Mouse (Mus musculus) intestine, embryonic 15.5 days (tissue): ENCODE measurements around the gene Tas2r135. TPM values are rescaled to one million over a fixed set of nuclear protein-coding genes. Genes with fewer than 3 reads are reported as not detected.

Source experiments
- ATAC-seq: fragments of 200-750 bp; cut with Nextera tagmentation; 2 replicates; pipeline ENCODE4 v1.8.0; 2017; ENCODE audit warnings: moderate TSS enrichment, moderate library complexity
- H3K27ac ChIP-seq: fragments of 300-500 bp; sonication (generic); 2 replicates; pipeline ENCODE4 v1.5.1; 2015; ENCODE audit warnings: mild to moderate bottlenecking, inconsistent platforms
- H3K27me3 ChIP-seq: fragments of 300-500 bp; sonication (generic); replicated peaks from 2 replicates; pipeline ENCODE4 v1.6.1; 2015; ENCODE audit warnings: inconsistent platforms
- H3K36me3 ChIP-seq: fragments of 300-500 bp; sonication (generic); 2 replicates; pipeline ENCODE4 v1.6.1; 2015; ENCODE audit warnings: inconsistent platforms
- H3K4me1 ChIP-seq: fragments of 300-500 bp; sonication (generic); replicated peaks from 2 replicates; pipeline ENCODE4 v1.6.1; 2015; ENCODE audit warnings: inconsistent platforms
- H3K4me2 ChIP-seq: fragments of 300-500 bp; sonication (generic); replicated peaks from 2 replicates; pipeline ENCODE4 v1.6.1; 2015; ENCODE audit warnings: mild to moderate bottlenecking, inconsistent platforms
- H3K4me3 ChIP-seq: fragments of 300-500 bp; sonication (generic); replicated peaks from 2 replicates; pipeline ENCODE4 v1.5.1; 2015; ENCODE audit warnings: inconsistent platforms
- H3K9ac ChIP-seq: fragments of 300-500 bp; sonication (generic); 2 replicates; pipeline ENCODE4 v1.6.1; 2015; ENCODE audit warnings: inconsistent platforms
- H3K9me3 ChIP-seq: fragments of 300-500 bp; sonication (generic); 2 replicates; pipeline ENCODE4 v1.6.1; 2016; ENCODE audit warnings: inconsistent platforms
- WGBS: fragments of 180-500 bp; shearing (Covaris S2); methylation state at CpG from one replicate; pipeline ENCODE4 v1.1.7; 2015; 5-methylcytosine and 5-hydroxymethylcytosine counted together
- polyA plus RNA-seq: library from polyadenylated mRNA; unstranded; fragments of >200 nt; fragmentation: Nextera tagmentation; extraction: Ambion mirVana; gene quantifications from 2 replicates; pipeline ENCODE4 v1.2.1, GENCODE M21; 2015

The Tas2r135 gene
- polyA plus RNA-seq, 1 experiment from 2014 or later, result not detected

DNA sequence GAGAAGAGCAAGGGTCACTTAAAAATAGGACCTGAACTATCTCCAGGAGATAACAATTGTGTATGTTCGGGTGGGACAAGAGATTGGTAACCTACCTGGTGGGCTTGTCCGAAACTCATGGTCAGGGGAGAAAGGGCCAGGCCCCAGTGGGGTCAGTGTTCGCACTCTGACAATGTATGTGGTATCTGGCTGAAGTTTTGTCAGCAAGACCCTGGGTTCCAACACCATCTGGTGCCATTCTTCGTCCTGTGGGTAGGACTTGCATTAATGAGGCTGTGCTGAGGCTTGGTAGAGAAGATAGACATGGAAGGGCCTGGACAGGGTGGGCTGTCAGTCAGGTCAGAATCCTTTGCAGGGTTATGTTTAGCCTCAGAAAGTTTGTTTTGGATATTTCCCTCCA is 41.2 kb upstream of the Tas2r135 start:
- no peak overlapping the region for H3K27ac ChIP-seq
- H3K4me2 ChIP-seq, result no peak overlapping the region
- no peak overlapping the region for H3K9ac ChIP-seq
- WGBS, result 88% methylated on average over 4 of the region's 4 CpGs
- no peaks in the 10 kb centered on the region for H3K9me3 ChIP-seq
- H3K36me3 ChIP-seq, result no peaks in the 10 kb centered on the region
- no peaks in the 10 kb centered on the region for H3K4me1 ChIP-seq
- no peak overlapping the region for H3K4me3 ChIP-seq
- ATAC-seq, result no peak
- H3K27me3 ChIP-seq, result no peaks in the 10 kb centered on the region

DNA sequence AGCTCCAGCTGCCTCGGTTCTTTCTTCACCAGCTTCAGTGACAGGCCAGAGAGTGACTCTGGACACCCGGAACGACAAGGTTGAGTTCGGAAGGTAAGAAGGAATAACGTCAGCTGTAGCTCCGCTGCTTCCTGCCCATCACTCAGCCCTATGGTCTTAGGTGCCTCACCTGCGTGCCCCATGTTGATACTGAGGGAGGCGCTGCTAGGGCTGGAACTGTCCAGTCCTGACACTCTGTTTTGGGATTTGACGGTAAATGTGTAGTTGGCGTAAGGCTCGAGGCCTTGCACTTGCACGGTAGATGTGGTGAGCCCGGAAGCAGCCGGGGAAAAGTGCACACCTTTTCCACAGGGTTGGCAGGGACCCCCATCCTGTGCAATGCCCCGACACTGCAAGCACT is 40.6 kb upstream of the Tas2r135 start:
- Histone ChIP-seq H3K36me3 (no peaks in the 10 kb centered on the region), H3K9me3 (no peaks in the 10 kb centered on the region), H3K4me3 (no peak overlapping the region), H3K4me1 (no peaks in the 10 kb centered on the region), H3K4me2 (no peak overlapping the region), H3K9ac (no peak overlapping the region), H3K27ac (no peak overlapping the region), H3K27me3 (no peaks in the 10 kb centered on the region)
- 89% methylated on average over 15 of the region's 15 CpGs for WGBS
- ATAC-seq, result no peak

DNA sequence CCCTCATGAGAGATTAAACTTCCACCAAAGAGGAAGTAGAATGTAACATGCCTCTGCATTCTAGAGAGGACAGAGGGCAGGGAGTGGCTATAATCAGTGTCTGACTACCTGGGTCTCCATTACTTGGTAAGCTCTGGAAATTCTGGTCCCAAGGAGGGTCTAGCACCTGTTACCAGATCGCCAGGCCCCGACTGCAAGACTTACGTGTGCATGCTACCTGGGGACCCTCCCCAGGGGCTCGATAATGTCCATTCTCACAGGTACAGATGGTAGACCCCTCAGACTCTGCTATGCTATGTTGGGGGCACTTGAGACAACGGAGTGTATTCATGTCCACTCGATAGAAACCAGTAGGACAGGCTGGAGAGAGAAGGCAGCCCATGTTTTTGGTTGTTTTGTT is 40.0 kb upstream of the Tas2r135 start:
- Histone ChIP-seq H3K9me3 (no peaks in the 10 kb centered on the region), H3K9ac (no peak overlapping the region), H3K4me3 (no peak overlapping the region), H3K4me1 (no peaks in the 10 kb centered on the region), H3K27me3 (no peaks in the 10 kb centered on the region), H3K27ac (no peak overlapping the region), H3K36me3 (no peaks in the 10 kb centered on the region), H3K4me2 (no peak overlapping the region)
- 93% methylated on average over 6 of the region's 6 CpGs for WGBS
- ATAC-seq, result no peak

DNA sequence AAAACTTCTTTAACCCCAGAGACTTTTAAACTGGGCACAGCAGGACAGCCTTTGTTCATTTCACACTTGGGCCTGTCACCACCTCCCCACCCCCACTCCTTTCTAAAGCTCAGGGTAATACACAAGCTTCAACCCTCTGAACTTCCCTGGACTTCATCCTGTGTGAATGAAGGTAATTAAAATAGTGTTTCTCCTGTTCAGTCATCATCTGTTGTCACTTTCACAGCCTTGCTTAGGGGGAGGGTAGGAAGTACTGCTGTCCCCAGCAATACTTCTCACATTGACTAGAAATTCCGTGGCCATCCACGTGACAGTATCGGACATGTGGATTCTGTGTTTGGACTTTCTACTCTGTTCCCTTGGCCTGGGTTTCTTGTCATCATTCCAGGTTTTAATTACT is 35.4 kb upstream of the Tas2r135 start:
- no peak overlapping the region for H3K27ac ChIP-seq

DNA sequence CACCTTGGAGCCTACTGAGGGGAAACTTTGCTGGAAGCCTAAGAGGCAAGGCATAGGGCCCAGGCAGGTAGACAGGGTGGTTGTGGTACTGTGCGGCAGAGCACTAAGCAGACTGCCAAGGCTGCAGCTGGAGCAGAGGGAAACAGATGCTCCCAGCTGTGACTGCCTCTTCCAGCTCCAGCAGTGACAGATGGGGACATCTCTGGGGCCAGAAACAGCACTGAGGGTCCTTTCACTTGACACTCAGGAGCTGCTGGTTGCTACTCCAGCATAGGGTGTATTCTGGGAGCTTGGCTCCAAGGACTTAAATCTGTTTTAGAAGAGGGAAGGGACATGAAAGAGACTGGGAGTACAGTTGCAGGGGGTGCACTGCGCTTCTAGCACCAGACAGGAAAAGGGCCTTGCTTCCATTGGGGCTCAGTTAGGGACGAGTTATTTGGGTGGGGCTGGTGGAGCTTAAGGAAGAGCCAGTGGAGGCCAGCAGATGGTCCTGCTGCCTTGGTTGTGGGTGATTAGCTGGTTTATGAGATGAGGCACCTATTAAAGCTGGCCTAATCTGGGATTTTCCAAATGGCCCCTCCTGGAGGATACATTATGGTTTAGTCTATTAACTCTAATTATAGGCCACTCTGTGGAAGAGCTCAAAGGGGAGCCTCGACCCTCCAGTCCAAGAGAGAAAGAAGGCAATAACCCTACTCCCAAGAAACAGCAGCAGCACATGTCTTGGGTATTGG is 34.4 kb upstream of the Tas2r135 start:
- H3K9me3 ChIP-seq, result no peaks in the 10 kb centered on the region
- no peaks in the 10 kb centered on the region for H3K36me3 ChIP-seq
- peaks cover 28% of the 10 kb centered on the region for H3K4me1 ChIP-seq
- no peak overlapping the region for H3K9ac ChIP-seq
- WGBS, result 55% methylated on average over 4 of the region's 4 CpGs
- no peak for ATAC-seq
- no peak overlapping the region for H3K27ac ChIP-seq
- H3K4me2 ChIP-seq, result no peak overlapping the region
- no peak overlapping the region for H3K4me3 ChIP-seq
- no peaks in the 10 kb centered on the region for H3K27me3 ChIP-seq

More for the DNA sequence above, 35.4 kb upstream of the Tas2r135 start:
- ATAC-seq, result no peak
- 24% methylated on average over 3 of the region's 3 CpGs for WGBS
- H3K4me1 ChIP-seq, result peaks cover 28% of the 10 kb centered on the region
- no peak overlapping the region for H3K4me2 ChIP-seq
- H3K4me3 ChIP-seq, result no peak overlapping the region
- H3K27me3 ChIP-seq, result no peaks in the 10 kb centered on the region
- no peaks in the 10 kb centered on the region for H3K9me3 ChIP-seq
- H3K36me3 ChIP-seq, result no peaks in the 10 kb centered on the region
- H3K9ac ChIP-seq, result no peak overlapping the region

DNA sequence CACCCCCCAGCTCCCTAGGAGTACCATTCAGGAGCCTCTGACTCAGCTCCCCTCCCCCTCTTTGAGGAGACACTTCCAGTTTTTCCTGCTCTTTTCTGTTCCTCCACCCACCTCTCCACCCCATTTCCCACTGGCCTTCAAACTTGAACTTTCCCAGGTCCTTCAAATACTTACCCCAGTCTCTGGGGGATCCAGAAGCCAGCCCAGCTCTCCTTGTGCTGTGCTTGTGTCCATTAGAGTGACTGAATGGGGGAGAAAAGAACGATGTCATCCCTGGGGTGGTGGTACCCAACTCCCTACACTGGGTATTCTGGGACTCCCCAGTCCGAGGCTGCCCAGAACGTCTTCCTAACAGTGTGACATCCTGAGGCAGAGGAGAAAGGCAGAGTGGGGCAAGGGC is 33.2 kb upstream of the Tas2r135 start:
- Histone ChIP-seq H3K4me3 (peak overlapping the region; percentile 62), H3K4me2 (peak overlapping the region; percentile 91), H3K36me3 (no peaks in the 10 kb centered on the region), H3K27ac (no peak overlapping the region), H3K9me3 (no peaks in the 10 kb centered on the region), H3K4me1 (peaks cover 28% of the 10 kb centered on the region), H3K27me3 (no peaks in the 10 kb centered on the region), H3K9ac (no peak overlapping the region)
- 14% methylated on average over 3 of the region's 3 CpGs for WGBS
- ATAC-seq, result 0 out of 2 replicates have a peak, but pooled peaks have one; percentile 1

DNA sequence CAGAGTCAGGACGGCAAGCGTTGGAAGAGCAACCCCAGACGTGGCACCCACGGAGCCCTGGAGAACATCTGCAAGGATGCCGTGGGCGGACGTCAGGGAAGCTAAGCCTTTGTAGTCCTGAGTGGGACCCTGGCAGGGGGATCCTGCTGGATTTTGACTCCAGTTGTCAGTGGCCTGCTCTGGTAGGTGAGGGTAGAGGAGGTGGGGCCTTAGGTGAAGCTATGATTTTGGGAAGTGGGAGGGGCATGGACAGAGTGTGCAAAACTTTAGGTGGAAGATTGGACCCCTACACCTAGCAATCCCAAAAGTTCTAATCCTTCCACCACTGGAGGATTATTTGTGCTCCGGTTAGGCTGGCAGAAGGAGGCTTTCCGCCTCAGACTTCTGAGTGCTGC is 32.8 kb upstream of the Tas2r135 start:
- Histone ChIP-seq H3K4me2 (peak overlapping the region; percentile 91), H3K4me1 (peaks cover 28% of the 10 kb centered on the region), H3K4me3 (peak overlapping the region; percentile 62), H3K9ac (peak overlapping the region; percentile 65; the same call in 1 of the 2 replicates), H3K27ac (no peak overlapping the region), H3K36me3 (no peaks in the 10 kb centered on the region), H3K27me3 (no peaks in the 10 kb centered on the region), H3K9me3 (no peaks in the 10 kb centered on the region)
- 33% methylated on average over 9 of the region's 9 CpGs for WGBS
- ATAC-seq, result peak; percentile 8

DNA sequence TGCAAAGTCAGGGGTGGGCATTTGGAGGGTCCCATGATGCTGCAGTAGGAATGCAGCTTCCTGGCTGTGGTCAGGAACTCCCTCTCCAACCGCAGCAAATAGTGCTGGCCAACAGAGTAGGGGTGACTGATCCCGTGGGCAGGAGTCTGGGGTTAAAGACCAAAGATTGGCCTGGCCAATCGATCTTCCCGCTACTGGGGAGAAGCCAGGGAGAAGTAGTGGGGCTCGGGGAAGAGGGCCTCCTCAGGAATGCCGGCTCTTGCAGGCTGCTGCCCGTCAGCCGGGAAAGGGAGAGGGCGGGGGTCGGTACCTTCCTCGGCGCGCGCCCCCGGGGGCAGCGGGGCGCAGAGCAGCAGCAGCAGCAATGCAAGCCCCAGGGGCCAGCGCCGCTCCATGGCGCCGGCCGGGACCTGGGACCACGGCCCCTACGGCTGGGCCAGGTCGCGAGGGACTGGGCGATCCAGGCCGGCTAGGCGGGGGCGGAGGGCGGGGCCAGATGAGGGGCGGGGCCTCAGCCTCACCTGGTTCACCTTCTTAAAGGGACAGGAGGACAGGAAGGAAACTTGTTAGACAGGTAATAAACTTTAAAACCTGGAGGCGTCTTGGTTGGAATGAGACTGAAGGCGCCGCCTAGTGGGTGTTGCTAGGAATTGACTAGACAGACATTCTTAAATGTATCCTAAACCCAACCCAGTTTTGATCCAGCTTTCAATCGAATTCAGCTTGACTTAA is 32.3 kb upstream of the Tas2r135 start, which contains the start of gene Epha1:
Gene Epha1 (minus strand): TSS at position 453 of the 732 bp plus-strand sequence.
- peak within 1 kb of the TSS; percentile 62 for H3K4me3 ChIP-seq
- H3K27me3 ChIP-seq, result no peaks in the 10 kb centered on the region
- under 1% methylated on average over 36 of the region's 36 CpGs for WGBS
- peaks cover 28% of the 10 kb centered on the region for H3K4me1 ChIP-seq
- H3K9ac ChIP-seq, result peak within 1 kb of the TSS; percentile 65
- peak; percentile 96 for ATAC-seq
- H3K36me3 ChIP-seq, result no peaks in the 10 kb centered on the region
- peak within 1 kb of the TSS; percentile 91 for H3K4me2 ChIP-seq
- H3K9me3 ChIP-seq, result no peaks in the 10 kb centered on the region
- no peak within 1 kb of the TSS for H3K27ac ChIP-seq

DNA sequence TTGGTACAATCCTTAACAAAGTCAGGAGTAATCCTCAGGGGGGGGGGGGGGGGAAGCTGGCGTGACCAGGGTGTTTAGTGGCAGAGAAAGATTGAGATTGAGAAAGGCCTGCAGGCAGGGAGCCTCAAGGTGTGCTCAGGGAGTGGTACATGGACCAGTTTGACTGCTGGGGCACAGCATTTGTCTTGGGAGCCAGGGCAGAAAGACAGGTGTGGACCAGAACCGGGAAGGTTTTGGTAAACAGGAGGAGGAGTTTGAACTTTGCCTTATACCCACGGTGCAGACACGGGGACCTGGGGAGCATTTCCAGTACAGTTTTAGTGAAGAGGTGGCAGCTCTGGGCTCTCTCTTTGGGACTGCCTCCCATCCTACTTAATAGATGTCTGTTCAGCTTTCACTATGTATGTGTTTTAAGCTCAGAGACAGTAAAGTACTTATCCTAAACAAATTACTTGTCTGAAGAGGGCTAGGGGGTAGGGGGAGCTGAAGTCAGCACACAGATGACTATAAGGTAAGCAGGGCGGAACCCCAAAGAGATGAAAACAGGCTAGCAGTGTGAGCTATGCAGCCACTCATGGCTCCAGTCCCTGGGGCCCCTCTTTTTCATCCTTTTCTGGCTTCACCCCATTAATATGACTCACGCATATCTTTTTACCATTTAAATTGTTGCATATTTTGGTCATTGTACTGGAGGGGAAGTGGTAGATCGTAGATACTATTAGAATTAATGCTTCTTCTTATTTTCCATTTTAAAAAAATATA is 31.4 kb upstream of the Tas2r135 start:
- peak overlapping the region; percentile 62; the same call in 1 of the 2 replicates for H3K4me3 ChIP-seq
- H3K4me2 ChIP-seq, result peak overlapping the region; percentile 91
- no peak overlapping the region for H3K9ac ChIP-seq
- H3K36me3 ChIP-seq, result no peaks in the 10 kb centered on the region
- no peaks in the 10 kb centered on the region for H3K27me3 ChIP-seq
- WGBS, result 41% methylated on average over 7 of the region's 7 CpGs
- H3K27ac ChIP-seq, result no peak overlapping the region
- peaks cover 28% of the 10 kb centered on the region for H3K4me1 ChIP-seq
- ATAC-seq, result peak; percentile 17; the same call in 1 of the 2 replicates
- no peaks in the 10 kb centered on the region for H3K9me3 ChIP-seq

DNA sequence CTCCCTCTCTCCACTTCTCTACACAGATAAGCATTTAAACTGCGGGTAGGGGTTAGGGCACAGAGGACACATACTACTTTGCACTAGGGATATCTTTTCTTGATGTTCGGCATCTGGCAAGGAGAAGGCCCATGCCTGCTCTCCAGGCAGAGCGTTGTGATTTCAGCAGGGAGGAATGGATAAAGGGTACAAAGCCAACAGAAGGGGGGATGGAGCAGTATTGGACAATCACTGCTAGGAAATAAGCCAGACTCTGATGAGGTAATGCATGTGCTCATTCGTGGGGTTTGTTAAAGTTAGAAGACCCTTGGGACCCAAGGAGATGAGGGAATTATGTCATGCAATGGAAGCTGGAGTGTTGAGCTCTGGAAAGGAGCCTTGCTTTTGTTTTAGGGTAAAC is 30.5 kb upstream of the Tas2r135 start:
- ATAC-seq, result no peak

DNA sequence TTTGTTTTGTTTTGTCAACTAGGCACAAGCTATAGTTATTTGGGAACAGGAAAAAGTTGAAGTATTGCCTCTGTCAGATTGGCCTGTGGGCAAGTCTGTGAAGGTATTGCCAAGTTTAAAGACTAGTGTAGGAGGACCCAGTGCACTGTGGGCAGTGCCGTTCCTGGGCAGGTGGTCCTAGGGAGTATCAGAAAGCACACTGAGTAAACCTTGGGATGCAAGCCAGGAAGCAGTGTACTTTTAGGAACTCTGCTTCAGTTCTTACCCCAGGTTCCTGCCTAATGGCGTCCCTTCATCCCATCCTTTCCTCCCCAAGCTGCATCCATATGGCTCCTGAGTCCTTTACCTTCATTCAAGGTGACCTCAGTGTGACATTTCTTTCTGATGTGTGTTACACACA is 30.1 kb upstream of the Tas2r135 start:
- Histone ChIP-seq H3K27me3 (no peaks in the 10 kb centered on the region), H3K4me1 (peaks cover 28% of the 10 kb centered on the region), H3K9me3 (no peaks in the 10 kb centered on the region), H3K27ac (no peak overlapping the region), H3K4me2 (no peak overlapping the region), H3K4me3 (no peak overlapping the region), H3K36me3 (no peaks in the 10 kb centered on the region), H3K9ac (no peak overlapping the region)
- ATAC-seq, result no peak
- 83% methylated on average over 2 of the region's 2 CpGs for WGBS

More for the DNA sequence above, 30.5 kb upstream of the Tas2r135 start:
- Histone ChIP-seq H3K9me3 (no peaks in the 10 kb centered on the region), H3K36me3 (no peaks in the 10 kb centered on the region), H3K4me2 (no peak overlapping the region), H3K27me3 (no peaks in the 10 kb centered on the region), H3K27ac (no peak overlapping the region), H3K9ac (no peak overlapping the region), H3K4me1 (peaks cover 28% of the 10 kb centered on the region), H3K4me3 (no peak overlapping the region)
- WGBS, result 72% methylated on average over 4 of the region's 4 CpGs

DNA sequence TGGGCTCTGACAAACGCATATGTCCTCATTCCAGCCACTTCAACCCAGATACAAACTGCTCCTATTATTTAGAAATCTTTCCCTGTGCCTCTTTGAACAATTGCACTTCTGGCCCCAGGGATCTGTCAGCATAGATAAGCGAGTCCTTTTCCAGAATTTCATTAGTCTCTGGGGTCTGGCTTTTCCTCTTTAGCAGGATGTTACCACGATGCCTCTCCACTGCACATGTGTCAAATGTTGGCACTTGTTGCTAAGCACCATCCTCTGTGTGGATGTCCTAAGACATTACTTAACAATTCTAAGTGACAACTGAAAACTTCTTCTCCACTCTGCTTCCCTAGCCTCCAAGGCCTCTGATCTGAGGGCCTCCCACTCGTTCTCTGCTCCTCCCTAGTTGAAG is 29.2 kb upstream of the Tas2r135 start:
- no peak overlapping the region for H3K4me3 ChIP-seq
- peaks cover 22% of the 10 kb centered on the region for H3K4me1 ChIP-seq
- H3K27me3 ChIP-seq, result no peaks in the 10 kb centered on the region
- 30% methylated on average over 4 of the region's 4 CpGs for WGBS
- ATAC-seq, result no peak
- no peak overlapping the region for H3K9ac ChIP-seq
- H3K9me3 ChIP-seq, result no peaks in the 10 kb centered on the region
- H3K27ac ChIP-seq, result no peak overlapping the region
- no peak overlapping the region for H3K4me2 ChIP-seq
- no peaks in the 10 kb centered on the region for H3K36me3 ChIP-seq
